Mouse (Mus musculus): ENCODE measurements around the gene Fam83b. TPM values are rescaled to one million over a fixed set of nuclear protein-coding genes. Genes with fewer than 3 reads are reported as not detected.

Gene Fam83b
- total and polyA plus RNA-seq, 3 experiments = not detected

GRCm38 (mm10) chr9:76564071-76564470 is 2.8 kb downstream of the Fam83b start:
- Histone ChIP-seq H3K36me3 (ENCODE audit: control insufficient read depth in 1 of 2, insufficient read depth in 2 of 2, low read length in 2 of 2) (no peaks in the 10 kb centered on the region), H3K9ac (ENCODE audit: control insufficient read depth, low read depth, low read length, poor library complexity, severe bottlenecking) (no peak overlapping the region), H3K27ac (ENCODE audit: control insufficient read depth, low read depth, low read length) (no peak overlapping the region), H3K4me1 (ENCODE audit: control insufficient read depth in 1 of 2, insufficient read depth in 2 of 2, low read length in 2 of 2) (no peaks in the 10 kb centered on the region), H3K9me3 (replicated peaks; ENCODE audit: insufficient read depth, low read length) (no peaks in the 10 kb centered on the region), H3K79me2 (ENCODE audit: control insufficient read depth, insufficient read depth, low read length, poor library complexity) (no peaks in the 10 kb centered on the region), H3K27me3 (ENCODE audit: control insufficient read depth in 1 of 2, insufficient read depth in 2 of 2, low read length in 2 of 2) (no peaks in the 10 kb centered on the region), H3K4me3 (ENCODE audit: control insufficient read depth in 1 of 2, insufficient read depth in 1 of 2, low read depth in 2 of 2, low read length in 2 of 2) (no peak overlapping the region)
- no peak for DNase-seq (ENCODE audit: low read depth, low spot score)
- TF ChIP-seq UBTF (IDR thresholded peaks at IDR 0.05; ENCODE audit: borderline replicate concordance, insufficient read depth, low read depth, low read length) (no peak), USF1 (IDR thresholded peaks at IDR 0.05; ENCODE audit: low read depth, low read length) (no peak), GABPA (IDR thresholded peaks at IDR 0.05; ENCODE audit: low read depth, low read length) (no peak), POLR2AphosphoS5 (IDR thresholded peaks at IDR 0.05; ENCODE audit: borderline replicate concordance, low read depth, low read length) (no peak; the same call in 1 of the 2 replicates), NRF1 (IDR thresholded peaks at IDR 0.05; ENCODE audit: insufficient read depth, low read depth, low read length, poor library complexity, severe bottlenecking) (no peak), KAT2A (conservative IDR thresholded peaks at IDR 0.05; ENCODE audit: low read depth, low read length) (no peak)

- TF ChIP-seq NELFE (IDR thresholded peaks at IDR 0.05; ENCODE audit: low read depth, low read length) (no peak), ZC3H11A (IDR thresholded peaks at IDR 0.05; ENCODE audit: low read depth, low read length) (no peak), MAX (IDR thresholded peaks at IDR 0.05; ENCODE audit: low read length) (no peak), GABPA (IDR thresholded peaks at IDR 0.05; ENCODE audit: low read depth, low read length) (no peak), POLR2AphosphoS5 (IDR thresholded peaks at IDR 0.05; ENCODE audit: borderline replicate concordance, low read depth, low read length) (no peak), MEF2A (IDR thresholded peaks at IDR 0.05; ENCODE audit: extremely low read depth, insufficient replicate concordance, low read depth, low read length, poor library complexity, severe bottlenecking) (no peak), TAL1 (IDR thresholded peaks at IDR 0.05; ENCODE audit: low read length) (no peak)
- Histone ChIP-seq H3K27ac (ENCODE audit: control insufficient read depth, low read depth, low read length) (no peak overlapping the region), H3K9ac (ENCODE audit: control insufficient read depth, low read depth, low read length, poor library complexity, severe bottlenecking) (no peak overlapping the region), H3K27me3 (ENCODE audit: control insufficient read depth in 1 of 2, insufficient read depth in 2 of 2, low read length in 2 of 2) (no peaks in the 10 kb centered on the region), H3K4me1 (ENCODE audit: control insufficient read depth in 1 of 2, insufficient read depth in 2 of 2, low read length in 2 of 2) (no peaks in the 10 kb centered on the region), H3K36me3 (ENCODE audit: control insufficient read depth in 1 of 2, insufficient read depth in 2 of 2, low read length in 2 of 2) (no peaks in the 10 kb centered on the region), H3K79me2 (ENCODE audit: control insufficient read depth, insufficient read depth, low read length, poor library complexity) (no peaks in the 10 kb centered on the region), H3K4me3 (ENCODE audit: control insufficient read depth in 1 of 2, insufficient read depth in 1 of 2, low read depth in 2 of 2, low read length in 2 of 2) (no peak overlapping the region), H3K9me3 (replicated peaks; ENCODE audit: insufficient read depth, low read length) (no peaks in the 10 kb centered on the region)
- DNase-seq (ENCODE audit: low read depth, low spot score) = no peak
Measured at GRCm38 (mm10) chr9:76562794-76563193, 4.1 kb downstream of the Fam83b start.

GRCm38 (mm10) chr9:76559240-76559639 is 7.7 kb downstream of the Fam83b start:
- H3K9me3 ChIP-seq (replicated peaks; ENCODE audit: insufficient read depth, low read length) = no peaks in the 10 kb centered on the region
- no peak overlapping the region for H3K9ac ChIP-seq (ENCODE audit: control insufficient read depth, low read depth, low read length, poor library complexity, severe bottlenecking)
- no peaks in the 10 kb centered on the region for H3K36me3 ChIP-seq (ENCODE audit: control insufficient read depth in 1 of 2, insufficient read depth in 2 of 2, low read length in 2 of 2)
- H3K27me3 ChIP-seq (ENCODE audit: control insufficient read depth in 1 of 2, insufficient read depth in 2 of 2, low read length in 2 of 2) = no peaks in the 10 kb centered on the region
- DNase-seq (ENCODE audit: low read depth, low spot score) = no peak
- no peaks in the 10 kb centered on the region for H3K79me2 ChIP-seq (ENCODE audit: control insufficient read depth, insufficient read depth, low read length, poor library complexity)
- TF ChIP-seq MYB (IDR thresholded peaks at IDR 0.05; ENCODE audit: low read depth, low read length) (no peak), MYC (IDR thresholded peaks at IDR 0.05; ENCODE audit: low read depth, low read length) (no peak), RAD21 (IDR thresholded peaks at IDR 0.05; ENCODE audit: low read depth, low read length) (no peak), MAZ (IDR thresholded peaks at IDR 0.05; ENCODE audit: low read depth, low read length) (no peak), TBP (IDR thresholded peaks at IDR 0.05; ENCODE audit: low read depth, low read length) (no peak), E2F4 (IDR thresholded peaks at IDR 0.05; ENCODE audit: borderline replicate concordance, low read depth, low read length) (no peak), CTCF (IDR thresholded peaks at IDR 0.05 in 2 of 3, conservative IDR thresholded peaks at IDR 0.05 in 1 of 3; ENCODE audit: control insufficient read depth in 1 of 3, insufficient read depth in 1 of 3, low read depth in 2 of 3, low read length in 3 of 3, poor library complexity in 1 of 3, severe bottlenecking in 1 of 3) (no peak), CHD2 (IDR thresholded peaks at IDR 0.05; ENCODE audit: low read length) (no peak), ELF1 (IDR thresholded peaks at IDR 0.05; ENCODE audit: low read depth, low read length) (no peak), ZC3H11A (IDR thresholded peaks at IDR 0.05; ENCODE audit: low read depth, low read length) (no peak), UBTF (IDR thresholded peaks at IDR 0.05; ENCODE audit: borderline replicate concordance, insufficient read depth, low read depth, low read length) (no peak), POLR2AphosphoS2 (IDR thresholded peaks at IDR 0.05; ENCODE audit: low read length) (no peak)
- no peak overlapping the region for H3K27ac ChIP-seq (ENCODE audit: control insufficient read depth, low read depth, low read length)
- no peaks in the 10 kb centered on the region for H3K4me1 ChIP-seq (ENCODE audit: control insufficient read depth in 1 of 2, insufficient read depth in 2 of 2, low read length in 2 of 2)
- H3K4me3 ChIP-seq (ENCODE audit: control insufficient read depth in 1 of 2, insufficient read depth in 1 of 2, low read depth in 2 of 2, low read length in 2 of 2) = no peak overlapping the region

All from MEL (cell line).